Mouse (Mus musculus) kidney, adult 8-10 months (tissue): ENCODE measurements around the gene Krtap3-3.
A peak's percentile ranks its signal among the peaks of the same experiment; 100 is the strongest.
"Not testable (repeated sequence)": the region's sequence is repeated elsewhere in the genome, so short reads cannot be mapped to it uniquely, and the experiment has no call there.

ENCODE experiments used
- DNase-seq, 2 experiments: peaks; one replicate each; pipeline ENCODE4 v3.0.0; 2022

The Krtap3-3 gene

GRCm38 (mm10) chr11:99550765-99551164, at the start of gene Krtap3-3:
Krtap3-3 (minus strand) TSS chr11:99550865.
- no peak for DNase-seq

GRCm38 (mm10) chr11:99597742-99598141, 47.1 kb upstream of the Krtap3-3 start, which contains the start of gene Krtap9-3:
Krtap9-3 (minus strand) TSS chr11:99598105.
- not testable (repeated sequence) for DNase-seq

- DNase-seq = no peak
These were observed 40.3 kb upstream of the Krtap3-3 start, which contains the start of gene Krtap1-3 for GRCm38 (mm10) chr11:99590981-99591380. Krtap1-3 (minus strand) TSS chr11:99591339.

GRCm38 (mm10) chr11:99585096-99585495, 34.4 kb upstream of the Krtap3-3 start:
- DNase-seq = no peak

GRCm38 (mm10) chr11:99583245-99583704, 32.6 kb upstream of the Krtap3-3 start, which contains the start of gene Krtap1-4:
Krtap1-4 (minus strand) TSS chr11:99583654.
- DNase-seq = no peak

- DNase-seq = no peak
These were observed 30.9 kb upstream of the Krtap3-3 start for GRCm38 (mm10) chr11:99581564-99581963.

GRCm38 (mm10) chr11:99581051-99581450, 30.4 kb upstream of the Krtap3-3 start:
- DNase-seq = no peak

GRCm38 (mm10) chr11:99580636-99581035, 30.0 kb upstream of the Krtap3-3 start, which contains the start of gene Krtap1-5:
Krtap1-5 (minus strand) TSS chr11:99581016.
- no peak for DNase-seq

GRCm38 (mm10) chr11:99574106-99574505, 23.4 kb upstream of the Krtap3-3 start:
- peak; percentile 28 to 69 for DNase-seq

- DNase-seq = no peak
These were observed 22.5 kb upstream of the Krtap3-3 start for GRCm38 (mm10) chr11:99573164-99573563.

- DNase-seq = no peak
These were observed 15.9 kb upstream of the Krtap3-3 start, which contains the start of gene Krtap3-1 for GRCm38 (mm10) chr11:99566530-99566929. Krtap3-1 (minus strand) TSS chr11:99566630.

- no peak for DNase-seq
These were observed 11.9 kb upstream of the Krtap3-3 start for GRCm38 (mm10) chr11:99562580-99562979.

GRCm38 (mm10) chr11:99559366-99559765, 8.7 kb upstream of the Krtap3-3 start, which contains the start of gene Gm11939:
Gm11939 (minus strand) TSS chr11:99559466.
- no peak for DNase-seq

GRCm38 (mm10) chr11:99557976-99558745, 7.5 kb upstream of the Krtap3-3 start:
- peak in 1 of 2 experiments; percentile 9 for DNase-seq

GRCm38 (mm10) chr11:99556753-99557152, 6.1 kb upstream of the Krtap3-3 start, which contains the start of gene Krtap3-2:
Krtap3-2 (minus strand) TSS chr11:99556853.
- no peak for DNase-seq

- no peak for DNase-seq
These were observed 5.5 kb upstream of the Krtap3-3 start for GRCm38 (mm10) chr11:99556195-99556594.

- no peak for DNase-seq
These were observed 2.8 kb downstream of the Krtap3-3 start for GRCm38 (mm10) chr11:99547892-99548291.

- peak; percentile 6 to 8 for DNase-seq
These were observed 10.9 kb downstream of the Krtap3-3 start for GRCm38 (mm10) chr11:99539721-99540120.

GRCm38 (mm10) chr11:99521288-99521860, 29.3 kb downstream of the Krtap3-3 start, which contains the start of gene Krt39:
Krt39 (minus strand) TSS chr11:99521338.
- DNase-seq = peak; percentile 18 to 29

GRCm38 (mm10) chr11:99514098-99514497, 36.6 kb downstream of the Krtap3-3 start:
- DNase-seq = peak in 1 of 2 experiments; percentile 6
